Mouse (Mus musculus) lung, postnatal 0 days (tissue): ENCODE measurements around the gene Slc11a2.
"Not testable (repeated sequence)": the region's sequence is repeated elsewhere in the genome, so short reads cannot be mapped to it uniquely, and the experiment has no call there.

Experiments used
- CTCF ChIP-seq: IDR thresholded peaks from 2 replicates; pipeline ENCODE4 v1.5.1; 2016; ENCODE audit warnings: antibody characterized with exemption, mild to moderate bottlenecking
- EP300 ChIP-seq: IDR thresholded peaks from 2 replicates; pipeline ENCODE4 v1.6.1; 2016; ENCODE audit warnings: antibody characterized with exemption, mild to moderate bottlenecking, control low read depth

DNA sequence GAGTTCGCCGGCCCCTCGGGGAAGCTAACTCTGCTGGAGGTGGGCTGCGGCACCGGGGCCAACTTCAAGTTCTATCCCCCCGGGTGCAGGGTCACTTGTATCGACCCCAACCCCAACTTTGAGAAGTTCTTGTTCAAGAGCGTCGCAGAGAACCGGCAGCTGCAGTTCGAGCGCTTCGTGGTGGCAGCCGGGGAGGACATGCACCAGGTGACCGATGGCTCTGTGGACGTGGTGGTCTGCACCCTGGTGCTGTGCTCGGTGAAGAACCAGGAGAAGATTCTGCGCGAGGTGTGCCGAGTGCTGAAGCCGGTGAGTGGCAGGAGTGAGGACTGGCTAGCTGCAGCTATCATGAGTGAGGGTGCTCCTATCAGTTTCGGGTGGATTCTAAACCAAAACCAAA lies 71.5 kb downstream of the Slc11a2 start:
- not testable (repeated sequence) for TF ChIP-seq CTCF, EP300
